Mouse (Mus musculus) Patski (cell line): ENCODE data around the gene Gpha2. TPM values are rescaled to one million over a fixed set of nuclear protein-coding genes. Genes with fewer than 3 reads are reported as not detected.

Source experiments
- ATAC-seq: fragments of 100-300 bp; one replicate; pipeline ENCODE4 v1.8.0; 2021
- CTCF ChIA-PET: fragments of 350-600 bp; sonication (Branson Sonifier 250); formaldehyde crosslinking; loops from one replicate; lab custom pipeline; 2022; ENCODE audit warnings: inconsistent platforms; lab: Charles Lee
- POLR2A ChIA-PET: fragments of 350-600 bp; sonication (Branson Sonifier 250); formaldehyde crosslinking; loops from one replicate; lab custom pipeline; 2022; ENCODE audit warnings: antibody characterized with exemption, inconsistent platforms; lab: Charles Lee
- DNase-seq: peaks from one replicate; pipeline ENCODE4 v3.0.0-alpha.2; 2011; ENCODE audit warnings: low read depth, low spot score
- H3K27me3 ChIP-seq: fragments of 371-371 bp; one replicate; pipeline ENCODE4 v1.5.1; 2021
- CTCF ChIP-seq: fragments of 100-300 bp; IDR thresholded peaks from one replicate; pipeline ENCODE4 v1.5.1; 2021
- in situ Hi-C: fragments of 300-500 bp; cut with MboI; formaldehyde crosslinking; loops from 3 replicates; pipeline ENCODE4 v1.11.1; 2018; ENCODE audit warnings: low pct_unique_long_range_greater_than_20kb, mixed read lengths
- polyA plus RNA-seq: library from polyadenylated mRNA; unstranded; gene quantifications from one replicate; pipeline ENCODE4 v1.2.3, GENCODE M21; 2021

Gpha2 gene
- polyA plus RNA-seq, 1 experiment from 2014 or later: 0.26 TPM

GRCm38 (mm10) chr19:6230411-6230810, 4.2 kb downstream of the Gpha2 start:
- in situ Hi-C loops: loop anchor here (5.0 kb wide), 1 partner anchor 73 kb away; no protein-coding TSS in a partner anchor
- POLR2A ChIA-PET: interaction anchor here (0.6 to 1.2 kb wide), 2 partner anchors 89 to 110 kb away, joined by 3 to 4 read pairs; partner anchors contain the start of genes Arl2 and Map4k2
- no peak for TF ChIP-seq CTCF
- ATAC-seq (no peak), DNase-seq (no peak)
- no peaks in the 10 kb centered on the region for H3K27me3 ChIP-seq
- CTCF ChIA-PET: interaction anchor here (1.3 to 1.5 kb wide), 3 partner anchors 11 to 128 kb away, joined by 3 to 4 read pairs (median 3); partner anchors contain the start of genes Arl2 and Atg2a

GRCm38 (mm10) chr19:6231036-6231435, 4.9 kb downstream of the Gpha2 start:
- POLR2A ChIA-PET: interaction anchor here (1.0 to 1.2 kb wide), 2 partner anchors 74 to 89 kb away, joined by 4 read pairs; partner anchors contain the start of gene Arl2
- no peak for ATAC-seq
- DNase-seq: no peak
- H3K27me3 ChIP-seq: no peaks in the 10 kb centered on the region
- CTCF ChIA-PET: interaction anchor here (1.3 to 1.5 kb wide), 2 partner anchors 10 to 90 kb away, joined by 3 read pairs; partner anchors contain the start of genes Arl2 and Atg2a
- no peak for TF ChIP-seq CTCF
- in situ Hi-C loops: loop anchor here (5.0 kb wide), 1 partner anchor 74 kb away; no protein-coding TSS in a partner anchor

- in situ Hi-C loops: loop anchor here (5.0 kb wide), 1 partner anchor 76 kb away; no protein-coding TSS in a partner anchor
- CTCF ChIA-PET: interaction anchor here (0.7 to 1.3 kb wide), 2 partner anchors 67 to 92 kb away, joined by 3 to 5 read pairs; partner anchors contain the start of gene Arl2
- no peak for DNase-seq
- no peak for TF ChIP-seq CTCF
- POLR2A ChIA-PET: interaction anchor here (0.8 to 3.1 kb wide), 3 partner anchors 13 to 93 kb away, joined by 3 to 16 read pairs (median 5); partner anchors contain the start of genes Arl2 and Batf2
- no peaks in the 10 kb centered on the region for H3K27me3 ChIP-seq
- peak; percentile 66 for ATAC-seq
Observed at GRCm38 (mm10) chr19:6233647-6234046, 7.5 kb downstream of the Gpha2 start.

- DNase-seq (no peak), ATAC-seq (no peak)
- ChIA-PET POLR2A (interaction anchor here (0.8 to 3.1 kb wide), 5 partner anchors 12 to 106 kb away, joined by 3 to 16 read pairs (median 3); partner anchors contain the start of genes Arl2, Batf2 and Snx15), CTCF (interaction anchor here (1.3 to 1.9 kb wide), 2 partner anchors 18 to 68 kb away, joined by 5 to 6 read pairs; no protein-coding TSS in a partner anchor)
- in situ Hi-C loops: loop anchor here (5.0 kb wide), 1 partner anchor 77 kb away; no protein-coding TSS in a partner anchor
- TF ChIP-seq CTCF: no peak
- no peaks in the 10 kb centered on the region for H3K27me3 ChIP-seq
Observed at GRCm38 (mm10) chr19:6234337-6235083, 8.3 kb downstream of the Gpha2 start.

- ChIA-PET CTCF (interaction anchor here (1.1 to 1.9 kb wide), 2 partner anchors 18 to 94 kb away, joined by 5 to 6 read pairs; partner anchors contain the start of genes Arl2 and Batf2), POLR2A (interaction anchor here (0.8 to 3.1 kb wide), 5 partner anchors 14 to 107 kb away, joined by 3 to 16 read pairs (median 3); partner anchors contain the start of genes Arl2, Batf2 and Snx15)
- no peaks in the 10 kb centered on the region for H3K27me3 ChIP-seq
- ATAC-seq (peak; percentile 37), DNase-seq (no peak)
- in situ Hi-C loops: no loop called here
- no peak for TF ChIP-seq CTCF
Observed at GRCm38 (mm10) chr19:6235084-6236052, 9.2 kb downstream of the Gpha2 start, which contains the start of gene Ppp2r5b. TSS of gene Ppp2r5b (minus strand) at chr19:6235872.

- peak; percentile 68 for ATAC-seq
- ChIA-PET POLR2A (interaction anchor here (0.8 to 3.1 kb wide), 3 partner anchors 63 to 95 kb away, joined by 3 to 16 read pairs (median 3); partner anchors contain the start of genes Arl2 and Batf2), CTCF (interaction anchor here (1.1 to 1.9 kb wide), 2 partner anchors 17 to 95 kb away, joined by 5 to 6 read pairs; partner anchors contain the start of genes Arl2 and Batf2)
- H3K27me3 ChIP-seq: no peaks in the 10 kb centered on the region
- no peak for DNase-seq
- in situ Hi-C loops: no loop called here
- TF ChIP-seq CTCF: no peak
Observed at GRCm38 (mm10) chr19:6236053-6236441, 9.9 kb downstream of the Gpha2 start.

- no peak for ATAC-seq
- POLR2A ChIA-PET: interaction anchor here (0.9 to 3.1 kb wide), 2 partner anchors 89 to 96 kb away, joined by 3 to 16 read pairs; partner anchors contain the start of genes Arl2 and Batf2
- DNase-seq: no peak
- CTCF ChIA-PET: interaction anchor here (1.9 kb wide), 1 partner anchor 16 kb away, joined by 6 read pairs; no protein-coding TSS in a partner anchor
- no peaks in the 10 kb centered on the region for H3K27me3 ChIP-seq
- in situ Hi-C loops: no loop called here
- TF ChIP-seq CTCF: no peak
Observed at GRCm38 (mm10) chr19:6236842-6237241, 10.7 kb downstream of the Gpha2 start.

- no peak for TF ChIP-seq CTCF
- ChIA-PET POLR2A (no interaction called here), CTCF (interaction anchor here (1.1 to 1.3 kb wide), 2 partner anchors 38 to 97 kb away, joined by 4 read pairs; partner anchors contain the start of genes Arl2 and Ehd1)
- ATAC-seq (no peak), DNase-seq (no peak)
- in situ Hi-C loops: no loop called here
- H3K27me3 ChIP-seq: no peaks in the 10 kb centered on the region
Observed at GRCm38 (mm10) chr19:6238740-6239139, 12.6 kb downstream of the Gpha2 start.

GRCm38 (mm10) chr19:6240136-6240535, 14.0 kb downstream of the Gpha2 start:
- in situ Hi-C loops: no loop called here
- DNase-seq (no peak), ATAC-seq (no peak)
- ChIA-PET CTCF (no interaction called here), POLR2A (interaction anchor here (1.1 kb wide), 1 partner anchor 193 kb away, joined by 3 read pairs; no protein-coding TSS in a partner anchor)
- no peaks in the 10 kb centered on the region for H3K27me3 ChIP-seq
- no peak for TF ChIP-seq CTCF
